Mouse (Mus musculus): ENCODE measurements around the gene Zswim4.

GRCm38 (mm10) chr8:84272302-84272701, 35.4 kb upstream of the Zswim4 start:
- TF ChIP-seq CTCF (IDR thresholded peaks at IDR 0.05; ENCODE audit: extremely low read depth, insufficient read depth, insufficient read length, insufficient replicate concordance) (no peak), POLR2A (IDR thresholded peaks at IDR 0.05; ENCODE audit: low read depth, low read length) (no peak)
